Mouse (Mus musculus) heart, embryonic 14.5 days (tissue): ENCODE results near the gene Smad6. TPM values are rescaled to one million over a fixed set of nuclear protein-coding genes. Genes with fewer than 3 reads are reported as not detected.

Source experiments
- ATAC-seq: fragments of 200-750 bp; cut with Nextera tagmentation; 2 replicates; pipeline ENCODE4 v1.8.0; 2017; ENCODE audit warnings: low read depth, moderate TSS enrichment; ENCODE audit not compliant: insufficient number of reproducible peaks, insufficient read depth, low FRiP score
- H3K27ac ChIP-seq, 2 experiments: fragments of 200-500 bp in 1 of 2; fragments of 300-500 bp in 1 of 2; sonication (generic) in 1 of 2; replicated peaks in 1 of 2; 2 replicates each; pipeline ENCODE4 v1.5.1; 2012 to 2014; ENCODE audit warnings: low read depth in 2 of 2, low read length in 2 of 2, control low read depth in 1 of 2, mild to moderate bottlenecking in 1 of 2, mixed read lengths in 1 of 2; ENCODE audit not compliant: control insufficient read depth in 1 of 2, insufficient read depth in 1 of 2
- H3K27me3 ChIP-seq: fragments of 300-500 bp; sonication (generic); 2 replicates; pipeline ENCODE4 v1.6.1; 2014; ENCODE audit warnings: mild to moderate bottlenecking, low read length, control low read depth; ENCODE audit not compliant: control insufficient read depth, insufficient read depth
- H3K36me3 ChIP-seq: fragments of 300-500 bp; sonication (generic); 2 replicates; pipeline ENCODE4 v1.6.1; 2014; ENCODE audit warnings: mild to moderate bottlenecking, control low read depth, low read length, mixed read lengths; ENCODE audit not compliant: control insufficient read depth, insufficient read depth
- H3K4me1 ChIP-seq, 2 experiments: fragments of 200-500 bp in 1 of 2; fragments of 300-500 bp in 1 of 2; sonication (generic) in 1 of 2; 2 replicates each; pipeline ENCODE4 v1.6.1; 2012 to 2014; ENCODE audit warnings: low read length in 2 of 2, control low read depth in 1 of 2, mixed read lengths in 1 of 2; ENCODE audit not compliant: control insufficient read depth in 2 of 2, insufficient read depth in 2 of 2
- H3K4me2 ChIP-seq: fragments of 300-500 bp; sonication (generic); 2 replicates; pipeline ENCODE4 v1.6.1; 2014; ENCODE audit warnings: mild to moderate bottlenecking, low read length
- H3K4me3 ChIP-seq, 2 experiments: fragments of 200-500 bp in 1 of 2; fragments of 300-500 bp in 1 of 2; sonication (generic) in 1 of 2; 2 replicates each; pipeline ENCODE4 v1.5.1; 2012 to 2014; ENCODE audit warnings: low read length in 2 of 2, mild to moderate bottlenecking in 2 of 2, control low read depth in 1 of 2, low read depth in 1 of 2, moderate library complexity in 1 of 2; ENCODE audit not compliant: control insufficient read depth in 1 of 2, insufficient read depth in 1 of 2
- H3K9ac ChIP-seq: fragments of 300-500 bp; sonication (generic); 2 replicates; pipeline ENCODE4 v1.6.1; 2014; ENCODE audit warnings: mild to moderate bottlenecking, low read length
- H3K9me3 ChIP-seq: fragments of 300-500 bp; sonication (generic); 2 replicates; pipeline ENCODE4 v1.6.1; 2016; ENCODE audit warnings: low read length, control low read depth; ENCODE audit not compliant: control insufficient read depth
- WGBS: fragments of 180-500 bp; shearing (Covaris S2); extraction: QIAGEN DNeasy Blood & Tissue Kit; methylation state at CpG from one replicate; pipeline ENCODE4 v1.1.7; 2014; 5-methylcytosine and 5-hydroxymethylcytosine counted together
- polyA plus RNA-seq: library from polyadenylated mRNA; unstranded; fragments of >200 nt; fragmentation: Nextera tagmentation; extraction: Ambion mirVana; gene quantifications from 2 replicates; pipeline ENCODE4 v1.2.1, GENCODE M21; 2014

The Smad6 gene
- polyA plus RNA-seq, 1 experiment from 2014 or later, result 30.8 TPM

DNA sequence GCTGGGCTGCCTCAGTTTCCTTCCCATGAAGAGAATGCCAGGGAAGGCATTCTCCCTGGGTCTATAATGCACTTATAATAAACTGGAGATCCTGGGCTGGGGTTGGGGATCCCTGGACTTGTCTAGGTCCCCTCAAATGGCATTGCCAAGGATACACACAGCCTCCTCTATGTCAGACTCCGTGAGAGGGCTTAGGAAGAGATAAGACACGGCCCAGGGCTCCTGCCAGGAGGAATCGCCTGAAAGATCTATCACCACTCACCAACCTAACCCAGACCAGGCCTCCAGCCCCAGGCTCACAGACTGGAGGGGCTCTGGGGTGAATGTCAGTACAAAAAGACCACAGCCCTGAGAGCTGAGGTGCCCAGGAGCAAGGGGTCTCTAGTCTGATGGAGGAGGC is 102.2 kb downstream of the Smad6 start:
- no peaks in the 10 kb centered on the region for H3K27me3 ChIP-seq
- peak; percentile 0; the same call in 1 of the 2 replicates for ATAC-seq
- H3K4me3 ChIP-seq, result no peak overlapping the region
- 24% methylated on average over 3 of the region's 3 CpGs for WGBS
- H3K27ac ChIP-seq, result peak overlapping the region; percentile 27 to 79
- H3K9ac ChIP-seq, result peak overlapping the region; percentile 45; the same call in 1 of the 2 replicates
- H3K9me3 ChIP-seq, result no peaks in the 10 kb centered on the region
- H3K4me1 ChIP-seq, result peaks cover 51 to 65% of the 10 kb centered on the region in 2 experiments
- no peaks in the 10 kb centered on the region for H3K36me3 ChIP-seq
- H3K4me2 ChIP-seq, result no peak overlapping the region

GRCm38 (mm10) chr9:63919001-63919555 is 102.8 kb downstream of the Smad6 start:
- Histone ChIP-seq H3K4me1 (peaks cover 49 to 61% of the 10 kb centered on the region in 2 experiments), H3K9me3 (no peaks in the 10 kb centered on the region), H3K27me3 (no peaks in the 10 kb centered on the region), H3K36me3 (no peaks in the 10 kb centered on the region), H3K4me3 (no peak overlapping the region), H3K9ac (peak overlapping the region; percentile 45; the same call in 1 of the 2 replicates), H3K4me2 (no peak overlapping the region), H3K27ac (peak overlapping the region; percentile 27 to 79)
- ATAC-seq, result peak; percentile 78
- WGBS, result 15% methylated on average over 18 of the region's 18 CpGs

GRCm38 (mm10) chr9:63918245-63918644 is 103.6 kb downstream of the Smad6 start:
- peaks cover 47 to 52% of the 10 kb centered on the region in 2 experiments for H3K4me1 ChIP-seq

DNA sequence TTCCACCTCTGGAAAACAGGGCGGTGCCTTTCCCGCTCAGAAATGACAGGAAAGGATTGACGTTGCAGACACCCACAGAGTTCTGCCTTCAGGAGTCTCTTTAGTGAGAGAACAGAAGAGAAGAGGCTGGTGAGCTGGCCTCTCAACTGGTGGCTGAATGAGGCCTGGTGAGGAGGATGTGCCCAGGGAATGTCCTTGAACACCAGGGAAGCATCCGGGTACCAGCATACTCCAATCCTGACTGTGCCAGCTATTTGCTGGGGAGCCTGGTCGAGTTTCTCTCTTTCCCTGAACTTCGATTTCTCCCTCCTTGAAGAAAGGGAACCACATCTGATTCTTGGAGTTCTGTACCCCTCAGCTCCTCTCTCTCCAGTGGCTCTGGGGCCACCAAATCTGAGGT is 105.4 kb downstream of the Smad6 start:
- Histone ChIP-seq H3K4me1 (peaks cover 42 to 48% of the 10 kb centered on the region in 2 experiments), H3K4me3 (no peak overlapping the region), H3K4me2 (no peak overlapping the region), H3K27ac (peak overlapping the region in 1 of 2 experiments; percentile 12; a peak in 2 of 4 replicates), H3K9me3 (no peaks in the 10 kb centered on the region), H3K27me3 (no peaks in the 10 kb centered on the region), H3K36me3 (no peaks in the 10 kb centered on the region), H3K9ac (0 out of 2 replicates have a peak overlapping the region, but pooled peaks have one; percentile 18)
- WGBS, result 65% methylated on average over 6 of the region's 6 CpGs
- no peak for ATAC-seq

More at GRCm38 (mm10) chr9:63918245-63918644, 103.6 kb downstream of the Smad6 start:
- Histone ChIP-seq H3K4me2 (no peak overlapping the region), H3K36me3 (no peaks in the 10 kb centered on the region), H3K9me3 (no peaks in the 10 kb centered on the region), H3K4me3 (no peak overlapping the region), H3K27me3 (no peaks in the 10 kb centered on the region), H3K27ac (peak overlapping the region; percentile 27 to 79), H3K9ac (no peak overlapping the region)
- 0 out of 2 replicates have a peak, but pooled peaks have one; percentile 34 for ATAC-seq
- WGBS, result 57% methylated on average over 4 of the region's 4 CpGs

DNA sequence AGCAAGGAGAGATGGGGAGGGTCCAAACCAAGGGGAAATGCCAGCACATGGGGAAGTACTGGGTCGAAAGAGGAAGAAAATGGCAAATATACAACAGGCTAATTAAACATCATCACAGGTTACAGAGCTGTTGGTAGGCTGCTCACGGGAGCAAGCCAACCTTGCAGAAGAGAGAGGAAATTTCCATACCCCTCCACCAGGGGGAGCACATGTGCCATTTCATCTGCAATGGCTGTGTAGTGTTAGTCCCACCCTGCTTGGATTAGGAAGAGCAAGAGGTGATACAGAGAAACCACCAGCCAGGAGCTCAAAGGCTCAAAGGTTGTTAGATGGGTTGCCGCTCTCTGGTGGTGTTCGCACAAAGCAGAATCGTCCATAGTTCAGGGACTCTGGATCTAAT is 105.9 kb downstream of the Smad6 start:
- Histone ChIP-seq H3K4me1 (peaks cover 42 to 44% of the 10 kb centered on the region in 2 experiments), H3K9me3 (no peaks in the 10 kb centered on the region), H3K36me3 (no peaks in the 10 kb centered on the region), H3K27me3 (no peaks in the 10 kb centered on the region), H3K27ac (no peak overlapping the region), H3K4me2 (no peak overlapping the region), H3K9ac (no peak overlapping the region), H3K4me3 (no peak overlapping the region)
- no peak for ATAC-seq
- WGBS, result 65% methylated on average over 5 of the region's 5 CpGs

DNA sequence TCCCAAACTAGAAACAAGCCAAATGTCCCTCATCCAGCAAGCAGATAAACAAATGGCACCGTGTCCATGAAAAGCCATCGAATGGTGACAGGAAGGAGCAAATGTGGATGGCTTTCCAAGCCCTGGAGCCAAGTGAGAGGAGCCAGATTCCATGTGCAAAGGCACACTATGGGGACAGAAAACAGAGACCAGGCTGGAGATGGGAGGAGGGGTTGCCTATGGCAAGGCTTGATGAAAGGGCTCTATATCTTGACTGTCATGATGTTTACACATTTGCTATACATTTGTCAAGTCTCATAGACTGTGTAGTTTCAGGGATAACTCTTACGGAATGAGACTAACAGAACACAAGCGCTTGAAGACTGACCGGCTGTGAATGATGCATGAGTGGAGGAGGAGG is 106.9 kb downstream of the Smad6 start:
- Histone ChIP-seq H3K9ac (no peak overlapping the region), H3K36me3 (no peaks in the 10 kb centered on the region), H3K4me1 (peaks cover 36 to 38% of the 10 kb centered on the region in 2 experiments), H3K27ac (no peak overlapping the region; a peak in 1 of 4 replicates), H3K4me2 (no peak overlapping the region), H3K27me3 (no peaks in the 10 kb centered on the region), H3K9me3 (no peaks in the 10 kb centered on the region), H3K4me3 (no peak overlapping the region)
- no peak for ATAC-seq
- WGBS, result 63% methylated on average over 5 of the region's 5 CpGs

DNA sequence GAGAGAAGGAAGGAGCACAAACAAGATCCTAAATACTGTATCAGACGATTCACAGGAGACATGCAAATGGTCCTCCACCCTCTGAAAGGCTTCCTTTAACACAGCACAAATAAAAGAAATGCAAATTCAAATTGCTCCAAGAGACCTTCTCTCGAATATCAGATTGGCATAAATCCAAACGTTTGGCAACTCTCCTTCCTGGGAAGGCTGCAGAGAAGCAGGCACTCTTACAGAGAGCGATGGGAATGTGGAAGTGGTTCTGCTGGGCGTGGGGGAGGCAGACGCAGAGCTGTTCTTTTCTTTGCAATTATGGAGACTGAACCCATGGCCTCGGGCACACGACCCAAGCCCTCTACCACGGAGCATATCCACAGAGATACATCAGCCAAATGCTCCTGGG is 109.8 kb downstream of the Smad6 start:
- Histone ChIP-seq H3K27me3 (no peaks in the 10 kb centered on the region), H3K4me1 (peaks cover 15% of the 10 kb centered on the region in 2 experiments), H3K4me2 (no peak overlapping the region), H3K4me3 (no peak overlapping the region), H3K9me3 (no peaks in the 10 kb centered on the region), H3K36me3 (no peaks in the 10 kb centered on the region), H3K9ac (no peak overlapping the region), H3K27ac (no peak overlapping the region)
- WGBS, result 24% methylated on average over 9 of the region's 9 CpGs
- ATAC-seq, result no peak

GRCm38 (mm10) chr9:63909618-63910017 is 112.2 kb downstream of the Smad6 start:
- H3K36me3 ChIP-seq, result no peaks in the 10 kb centered on the region
- H3K9ac ChIP-seq, result no peak overlapping the region
- no peak overlapping the region for H3K4me3 ChIP-seq
- 0 out of 2 replicates have a peak, but pooled peaks cover 1% of the 10 kb centered on the region for H3K9me3 ChIP-seq
- no peak overlapping the region for H3K27ac ChIP-seq
- H3K4me2 ChIP-seq, result no peak overlapping the region
- WGBS, result 14% methylated on average over 5 of the region's 5 CpGs
- H3K27me3 ChIP-seq, result no peaks in the 10 kb centered on the region
- H3K4me1 ChIP-seq, result peaks cover 4 to 6% of the 10 kb centered on the region in 2 experiments
- no peak for ATAC-seq
